Mouse (Mus musculus): ENCODE measurements around the gene Sorl1. TPM values are rescaled to one million over a fixed set of nuclear protein-coding genes. Genes with fewer than 3 reads are reported as not detected.

The Sorl1 gene
- total RNA-seq, 2 experiments from 2014 or later = 196 to 197 TPM

DNA sequence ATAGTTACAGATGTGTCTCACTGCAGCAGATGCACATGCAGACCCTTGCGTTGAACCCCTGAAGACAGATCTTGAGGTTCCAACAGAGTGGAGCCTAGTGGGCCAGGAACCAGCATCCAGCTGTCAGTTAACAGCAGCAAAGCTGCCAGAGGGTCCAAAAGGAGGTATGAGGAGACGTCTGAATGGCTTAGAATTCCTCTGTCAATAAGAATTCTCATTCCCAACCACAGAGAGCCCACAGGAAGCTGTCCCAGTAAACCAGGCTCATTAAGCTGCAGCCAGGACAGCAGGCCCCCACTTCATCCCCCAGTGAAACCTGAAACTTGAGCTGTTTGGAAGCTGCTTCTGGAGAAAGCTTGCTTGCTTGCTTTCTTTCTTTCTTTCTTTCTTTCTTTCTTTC lies 200.0 kb downstream of the Sorl1 start:
- Histone ChIP-seq H3K4me3 (no peak overlapping the region), H3K27ac (no peak overlapping the region)
- TF ChIP-seq CTCF (conservative IDR thresholded peaks at IDR 0.05) = no peak
- no peak for DNase-seq (ENCODE audit: low spot score in 2 of 2)

DNA sequence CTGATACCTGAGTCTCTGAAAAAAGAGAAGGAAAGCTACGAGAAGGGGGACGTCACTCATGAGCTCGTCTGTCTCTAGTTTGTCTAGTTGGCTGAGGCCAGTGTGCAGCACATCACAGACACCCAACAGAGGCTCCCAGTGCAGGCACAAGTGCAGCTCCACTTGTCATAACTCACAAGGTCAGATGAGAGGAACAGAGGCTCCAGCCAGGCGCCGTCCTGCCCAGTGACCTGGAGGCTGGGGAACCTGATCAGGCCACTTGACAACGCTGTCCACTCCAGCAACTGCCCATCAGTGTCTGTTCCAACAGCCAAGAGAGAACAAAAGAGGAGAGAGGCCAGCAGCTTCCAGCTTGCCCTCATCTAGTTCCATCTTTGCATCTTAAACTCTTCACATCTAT lies 201.7 kb downstream of the Sorl1 start:
- no peak for DNase-seq (ENCODE audit: low spot score in 2 of 2)
- H3K4me3 ChIP-seq = no peak overlapping the region

DNA sequence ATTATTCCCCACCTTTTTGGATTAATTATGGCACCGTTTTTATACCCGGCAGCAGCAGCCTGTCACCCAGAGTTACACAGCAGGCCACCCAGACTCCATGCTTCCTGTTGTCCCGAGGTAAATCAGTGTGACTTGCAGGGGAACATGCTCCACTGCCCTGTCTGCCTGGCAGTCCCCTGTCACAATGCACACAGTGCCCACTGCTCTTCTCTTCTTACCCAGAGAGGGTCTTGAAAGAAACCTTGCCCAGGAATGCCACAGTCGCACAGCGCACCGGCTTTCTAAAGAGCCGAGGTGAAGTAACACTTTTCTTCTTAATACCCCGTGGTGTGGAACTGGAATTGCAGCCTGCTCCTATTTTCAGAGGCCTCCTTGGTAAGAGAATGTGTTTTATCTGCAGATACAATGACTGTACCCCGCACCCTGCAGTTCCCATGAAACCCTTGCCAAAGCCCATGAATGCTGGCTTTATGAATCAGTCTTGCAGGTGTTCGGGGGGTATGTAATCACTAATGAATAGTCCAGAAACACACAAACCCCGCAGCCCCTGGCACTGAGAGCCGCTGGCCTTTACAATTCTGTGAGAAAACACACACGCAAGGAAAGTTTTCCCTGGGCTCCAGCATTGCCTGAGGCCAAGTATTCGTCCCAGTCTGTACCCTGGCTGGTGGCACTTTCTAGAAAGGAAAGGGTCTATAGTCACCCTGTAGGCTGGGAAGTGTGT lies 205.3 kb downstream of the Sorl1 start:
- Histone ChIP-seq H3K4me3 (no peak overlapping the region), H3K27ac (peak overlapping the region; percentile 78)
- TF ChIP-seq CTCF (conservative IDR thresholded peaks at IDR 0.05) = no peak
- peak in 1 of 2 experiments; percentile 20 for DNase-seq (ENCODE audit: low spot score in 2 of 2)

More for the DNA sequence above, 201.7 kb downstream of the Sorl1 start:
- H3K27ac ChIP-seq = no peak overlapping the region
- TF ChIP-seq CTCF (conservative IDR thresholded peaks at IDR 0.05) = no peak

DNA sequence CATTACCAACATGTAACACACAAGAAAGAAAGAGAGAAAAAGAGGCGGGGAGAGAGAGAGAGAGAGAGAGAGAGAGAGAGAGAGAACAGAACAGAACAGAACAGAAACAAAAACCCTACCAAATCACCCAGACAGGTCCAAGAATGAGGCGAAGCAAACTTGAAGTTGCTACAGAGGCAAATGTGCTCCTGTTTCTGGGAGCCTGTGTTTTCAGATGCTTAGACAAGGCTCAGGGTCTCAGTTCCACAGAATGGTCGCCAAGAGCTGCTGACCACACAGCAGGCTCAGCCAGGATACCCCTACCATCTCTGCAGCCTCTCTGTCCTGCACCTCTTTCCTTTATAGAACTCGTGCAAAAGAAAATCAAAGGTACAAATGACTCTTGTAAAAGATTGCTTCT lies 205.9 kb downstream of the Sorl1 start:
- TF ChIP-seq CTCF (conservative IDR thresholded peaks at IDR 0.05) = no peak
- no peak for DNase-seq (ENCODE audit: low spot score in 2 of 2)
- H3K27ac ChIP-seq = peak overlapping the region; percentile 81
- H3K4me3 ChIP-seq = no peak overlapping the region

DNA sequence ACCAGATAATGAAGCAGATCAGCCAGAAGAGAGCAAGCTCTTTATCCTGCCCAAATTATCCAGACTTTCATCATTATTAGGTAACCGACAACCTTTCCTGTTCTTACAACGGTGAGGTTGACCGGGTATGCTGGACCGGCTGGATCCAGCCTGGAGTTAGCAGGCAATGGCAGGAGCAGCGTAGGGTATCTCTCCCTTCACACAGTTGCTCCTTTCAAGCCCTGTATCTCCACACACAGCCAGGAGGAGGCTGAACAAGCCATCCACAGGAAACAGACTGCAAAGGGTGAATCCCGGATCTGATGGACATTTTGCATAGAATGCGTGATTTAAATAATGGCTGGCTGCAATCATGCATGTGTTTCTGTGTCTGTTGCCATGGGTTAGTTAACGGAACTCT lies 208.5 kb downstream of the Sorl1 start:
- Histone ChIP-seq H3K4me3 (no peak overlapping the region), H3K27ac (no peak overlapping the region)
- no peak for DNase-seq (ENCODE audit: low spot score in 2 of 2)
- no peak for TF ChIP-seq CTCF (conservative IDR thresholded peaks at IDR 0.05)

Other genes with a start within 250 kb of the Sorl1 start
- gene Sc5d, start 140.0 kb upstream of the Sorl1 start, total RNA-seq (2021) = 10 to 100 TPM; 52.7 to 55.3 TPM

All from layer of hippocampus, adult 2 months (tissue).